Mouse (Mus musculus): ENCODE measurements around the gene Nkapd1. TPM values are rescaled to one million over a fixed set of nuclear protein-coding genes. Genes with fewer than 3 reads are reported as not detected.
"Not testable (repeated sequence)": the region's sequence is repeated elsewhere in the genome, so short reads cannot be mapped to it uniquely, and the experiment has no call there.

Gene Nkapd1
- 10 to 100 TPM; 16.5 to 21.5 TPM for total RNA-seq (2021)
- long read RNA-seq, experiment 1, transcript Nkapd1-203 (6 exons, 1,225 nt), result major isoform, 7 of 15 reads
- long read RNA-seq, experiment 1, partial matches to known transcripts, result 0 of 15 reads
- long read RNA-seq, experiment 1, other reads (novel, unspliced or antisense), result 5 of 15 reads
- long read RNA-seq, experiment 2, partial matches to known transcripts, result 1 of 10 reads
- long read RNA-seq, experiment 2, other reads (novel, unspliced or antisense), result 2 of 10 reads

DNA sequence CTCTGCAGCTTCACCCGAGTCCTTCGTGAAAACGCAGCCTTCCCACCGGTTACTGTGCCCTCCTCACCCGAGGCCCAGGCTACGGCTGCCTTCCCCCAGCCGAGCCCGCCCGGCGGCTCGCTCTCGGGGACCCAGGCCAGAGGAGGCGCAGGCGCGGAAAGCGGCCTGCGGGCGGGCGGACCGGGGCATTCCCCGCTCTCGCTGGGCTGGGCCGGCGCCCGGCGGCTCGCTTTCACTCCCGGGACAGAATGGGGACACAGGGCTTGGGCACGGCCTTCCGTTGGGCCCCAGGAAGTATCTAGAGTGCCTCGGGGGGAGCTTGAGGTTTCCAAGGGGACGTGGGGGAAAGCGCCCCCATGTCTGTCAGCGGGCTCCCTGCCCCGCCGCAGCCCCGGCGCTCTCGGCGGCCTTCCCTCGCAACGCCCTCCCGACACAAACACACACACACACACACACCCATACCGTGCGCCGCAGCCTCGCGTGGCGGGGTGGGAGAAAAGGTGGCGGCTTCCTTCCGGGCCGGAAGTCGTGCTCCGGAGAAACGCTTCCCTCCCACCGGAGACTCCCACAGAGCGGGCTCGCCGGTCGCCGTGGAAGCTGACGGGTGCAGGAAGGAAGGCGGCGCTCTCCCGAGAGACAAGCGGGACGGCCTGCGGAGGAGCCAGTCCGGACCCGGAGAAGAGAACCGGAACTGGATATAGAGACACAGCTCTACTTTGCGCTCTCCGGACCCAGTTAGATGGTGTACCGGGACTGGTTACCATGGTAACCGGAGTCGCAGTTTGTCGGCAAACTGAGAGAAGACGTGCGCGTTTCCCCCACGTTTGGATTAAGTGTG is at the start of gene Nkapd1, which contains the start of gene Pih1d2:
TSS of gene Nkapd1 (minus strand) at position 699 of the 838 bp plus-strand sequence.
TSS of gene Pih1d2 (plus strand) at position 556 of the 838 bp plus-strand sequence.
- peak; percentile 84 to 86 for DNase-seq (ENCODE audit: low spot score in 2 of 2)

DNA sequence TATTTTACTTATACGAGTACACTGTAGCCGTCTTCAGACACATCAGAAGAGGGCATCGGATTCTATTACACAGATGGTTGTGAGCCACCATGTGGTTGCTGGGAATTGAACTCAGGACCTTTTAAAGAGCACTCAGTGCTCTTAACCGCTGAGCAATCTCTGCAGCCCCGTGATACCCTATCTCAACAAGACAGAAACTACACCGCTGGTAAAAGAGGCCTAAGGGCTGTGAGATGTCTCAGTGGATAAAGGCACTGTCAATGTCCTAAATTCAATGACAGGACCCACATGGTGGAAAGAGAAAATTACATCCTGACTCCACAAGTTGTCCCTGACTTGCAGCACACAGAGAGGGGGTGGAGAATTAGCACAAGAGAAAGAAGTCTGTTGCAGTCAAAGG is 49.2 kb upstream of the Nkapd1 start:
- DNase-seq (ENCODE audit: low spot score in 2 of 2), result no peak

DNA sequence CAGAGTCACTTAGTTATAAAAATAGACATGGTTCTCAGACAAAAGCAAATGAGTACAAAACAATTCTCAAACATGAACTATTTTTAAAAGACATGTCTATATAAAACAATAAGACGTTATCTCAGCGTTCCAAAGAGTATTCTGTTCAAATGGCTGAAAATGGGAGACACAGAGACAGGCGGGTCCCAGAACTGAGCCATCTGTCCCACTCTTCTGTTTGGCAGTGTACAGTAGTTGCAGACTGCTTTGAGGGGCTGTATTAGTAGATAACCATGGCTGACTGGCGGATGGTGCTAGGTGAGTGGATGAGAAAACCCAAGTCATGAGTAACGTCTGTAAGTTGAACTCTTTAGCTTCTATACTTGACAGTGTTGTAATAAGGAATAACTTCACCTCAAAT is 47.6 kb upstream of the Nkapd1 start:
- DNase-seq (ENCODE audit: low spot score in 2 of 2), result no peak

DNA sequence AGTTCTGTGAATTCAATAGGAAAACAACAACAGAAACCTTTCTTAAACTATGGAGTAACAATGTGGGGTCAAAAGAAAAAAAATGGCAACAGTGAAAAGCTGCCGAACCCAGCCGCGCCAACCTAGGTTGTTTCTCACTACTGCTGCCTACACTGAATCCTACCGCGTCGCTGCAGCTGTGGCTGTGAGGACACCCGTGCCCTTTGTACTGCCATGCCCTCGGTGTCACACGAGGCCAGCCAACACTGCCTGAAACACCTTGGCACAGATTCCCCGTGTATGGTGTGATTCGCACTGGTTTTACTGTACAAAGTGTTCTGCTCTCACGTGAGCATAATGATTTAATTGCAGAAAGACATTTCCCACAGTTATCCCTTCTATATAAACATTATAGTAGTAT is 43.2 kb upstream of the Nkapd1 start:
- peak in 1 of 2 experiments; percentile 16 for DNase-seq (ENCODE audit: low spot score in 2 of 2)

DNA sequence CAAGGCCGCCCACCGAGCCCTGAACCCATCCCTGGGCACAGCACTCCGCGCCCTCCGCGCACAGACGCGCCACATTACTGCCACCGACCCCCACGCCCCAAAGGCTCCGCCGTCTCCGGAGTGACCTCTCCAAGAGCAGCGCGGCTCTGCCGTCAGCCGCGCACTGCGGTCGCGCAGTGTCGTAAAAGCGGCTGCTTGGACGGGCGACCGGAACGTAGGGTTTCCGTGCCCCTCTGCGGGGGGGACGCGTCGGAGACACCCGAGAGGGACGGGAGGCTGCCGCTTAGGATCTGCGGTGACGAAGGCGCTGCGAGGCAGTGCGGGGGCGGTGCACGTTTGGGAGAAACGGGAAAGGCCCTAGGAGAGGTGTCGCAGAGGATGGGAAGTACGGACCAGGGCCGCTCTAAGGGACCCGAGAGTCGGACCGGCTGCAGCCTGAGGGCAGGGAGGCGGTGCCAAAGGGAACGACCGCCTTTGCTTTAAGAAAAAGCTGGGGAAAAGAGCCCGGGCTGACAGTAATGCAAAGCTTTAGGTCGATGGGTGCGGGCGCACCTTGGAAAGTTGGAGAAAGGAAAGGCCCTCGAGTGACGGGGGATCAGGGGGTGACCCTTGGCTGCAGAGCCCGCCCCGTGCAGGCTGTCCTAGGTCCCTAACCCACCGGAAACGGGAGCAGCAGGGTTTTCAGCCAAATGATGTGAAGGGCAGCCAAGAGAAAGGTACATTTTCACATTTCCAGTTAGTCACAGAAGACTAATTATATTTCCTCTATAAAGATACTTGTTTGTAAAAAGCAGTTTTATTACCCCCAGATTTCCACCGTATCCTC is 42.3 kb upstream of the Nkapd1 start, which contains the start of gene Dlat:
TSS of gene Dlat (minus strand) at position 389 of the 826 bp plus-strand sequence.
- peak; percentile 84 to 91 for DNase-seq (ENCODE audit: low spot score in 2 of 2)

DNA sequence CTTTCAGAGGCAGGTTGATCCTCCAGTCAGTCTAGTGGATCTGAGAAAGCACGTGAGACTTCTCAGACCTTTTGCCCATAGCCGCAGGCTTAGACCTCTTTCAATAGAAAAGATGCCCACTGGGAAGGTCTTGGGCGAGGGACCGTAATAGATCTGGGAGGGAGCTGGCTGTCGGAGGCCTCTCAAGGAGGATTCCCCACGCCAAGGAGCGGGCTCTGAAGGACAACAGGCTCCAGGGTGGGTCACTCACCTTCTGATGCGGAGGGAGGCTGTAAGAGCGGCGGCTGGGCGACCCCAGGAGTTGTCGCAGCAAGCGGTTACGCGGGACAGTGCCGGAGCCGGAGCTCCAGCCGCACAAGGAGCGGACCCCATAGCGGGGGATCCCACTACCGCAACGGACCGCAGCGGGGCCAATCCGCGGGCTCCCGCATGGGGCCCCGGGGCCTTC is 41.7 kb upstream of the Nkapd1 start:
- peak in 1 of 2 experiments; percentile 9 for DNase-seq (ENCODE audit: low spot score in 2 of 2)

DNA sequence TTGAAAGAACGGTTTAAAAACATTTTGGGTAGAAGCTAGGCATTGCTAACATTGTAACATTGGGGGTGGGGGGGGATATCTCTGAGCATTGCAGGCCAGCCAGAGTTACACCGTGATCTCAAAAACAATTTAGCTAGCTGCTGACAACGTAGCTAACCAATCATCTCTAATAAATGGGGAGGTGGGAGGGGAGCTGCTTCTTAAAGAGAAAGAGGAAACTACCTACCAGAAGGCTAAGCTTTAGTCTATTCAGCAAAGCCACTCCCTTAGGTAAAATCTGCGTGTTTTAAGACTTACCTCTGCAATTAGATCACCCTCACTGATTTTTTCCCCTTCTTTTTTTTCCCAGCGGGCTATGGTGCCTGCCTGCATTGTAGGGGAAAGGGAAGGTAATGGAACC is 41.1 kb upstream of the Nkapd1 start:
- DNase-seq (ENCODE audit: low spot score in 2 of 2), result no peak

DNA sequence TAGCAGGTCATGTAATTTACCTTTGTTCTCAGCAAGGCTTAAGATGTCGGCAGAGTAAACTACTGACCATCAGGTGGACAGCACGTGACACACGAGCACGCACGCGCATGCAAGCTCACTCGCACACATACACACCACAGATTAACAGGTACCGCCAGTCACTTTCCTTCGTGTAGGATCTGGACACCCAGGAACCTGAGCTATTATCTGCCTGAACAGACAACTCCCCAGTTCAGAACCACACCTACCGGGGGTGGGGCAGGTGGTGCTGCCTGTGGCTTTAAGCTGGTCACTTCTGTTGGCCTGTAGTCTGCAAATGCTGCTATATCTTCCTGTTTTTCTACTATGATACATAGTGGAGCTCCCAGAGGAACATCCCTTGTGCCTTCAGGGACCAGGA is 33.2 kb upstream of the Nkapd1 start:
- DNase-seq (ENCODE audit: low spot score in 2 of 2), result no peak

DNA sequence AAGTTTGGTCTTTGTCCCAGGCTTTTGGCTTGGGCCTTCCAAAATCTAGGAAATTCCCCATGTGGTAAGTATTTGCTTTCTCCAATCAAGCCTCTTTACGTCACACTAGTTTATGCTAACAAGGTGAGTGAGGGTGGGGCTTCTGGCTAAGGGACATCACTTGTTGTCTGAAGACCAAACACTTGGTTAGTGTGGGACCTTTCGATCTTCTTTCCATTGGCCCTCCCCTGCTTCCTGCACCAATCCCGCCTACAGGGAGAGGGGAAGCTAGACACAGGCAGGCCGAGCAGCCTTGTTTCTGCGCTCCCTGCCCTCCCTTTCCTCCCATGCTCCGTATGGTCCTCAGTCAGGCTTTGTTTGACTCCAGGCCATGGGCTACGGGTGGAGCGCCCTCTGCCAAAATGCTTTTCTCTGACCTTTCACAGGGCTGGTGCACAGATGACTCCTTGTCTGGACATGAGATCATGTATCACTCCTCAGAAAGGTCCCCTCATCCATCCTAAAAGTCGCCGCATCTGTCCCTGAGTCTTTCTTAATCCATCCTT is 29.6 kb upstream of the Nkapd1 start:
- DNase-seq (ENCODE audit: low spot score in 2 of 2), result no peak

DNA sequence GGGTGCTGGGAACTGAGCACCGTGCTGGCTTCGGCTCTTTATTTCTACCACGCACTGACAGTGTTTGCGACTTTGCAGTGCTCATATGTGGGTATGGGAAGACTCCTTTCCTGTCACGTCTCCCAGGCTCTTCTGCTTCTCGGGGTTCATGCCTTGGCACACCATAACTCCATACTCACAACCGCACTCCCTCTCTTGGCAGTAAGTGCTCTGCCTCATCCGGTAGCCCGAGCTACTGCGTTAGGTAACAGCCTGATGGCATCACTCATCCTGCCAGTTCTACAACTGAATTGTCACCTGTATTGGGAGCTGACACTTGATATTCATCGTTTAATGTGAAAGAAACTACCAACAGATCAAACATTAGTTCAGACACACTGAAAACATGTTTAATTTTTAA is 17.0 kb upstream of the Nkapd1 start:
- no peak for DNase-seq (ENCODE audit: low spot score in 2 of 2)

DNA sequence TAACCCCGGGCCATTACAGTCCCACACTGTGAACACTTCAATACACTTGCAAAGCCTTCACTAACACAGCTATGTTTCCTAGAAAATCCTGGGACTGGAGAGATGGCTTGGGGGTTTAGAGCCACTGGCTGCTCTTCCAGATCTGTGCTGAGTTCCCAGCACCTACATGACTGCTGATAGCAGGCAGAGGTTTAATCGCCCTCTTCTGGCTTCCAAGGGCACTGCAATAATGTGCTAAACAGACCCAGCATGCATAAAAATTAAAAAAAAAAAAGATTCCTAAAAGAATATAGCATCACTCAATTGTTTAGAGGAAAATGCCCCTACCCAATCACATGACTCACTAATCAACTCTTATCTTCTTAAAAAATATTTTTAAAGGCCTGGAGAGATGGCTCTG is 15.8 kb upstream of the Nkapd1 start:
- DNase-seq (ENCODE audit: low spot score in 2 of 2), result no peak

DNA sequence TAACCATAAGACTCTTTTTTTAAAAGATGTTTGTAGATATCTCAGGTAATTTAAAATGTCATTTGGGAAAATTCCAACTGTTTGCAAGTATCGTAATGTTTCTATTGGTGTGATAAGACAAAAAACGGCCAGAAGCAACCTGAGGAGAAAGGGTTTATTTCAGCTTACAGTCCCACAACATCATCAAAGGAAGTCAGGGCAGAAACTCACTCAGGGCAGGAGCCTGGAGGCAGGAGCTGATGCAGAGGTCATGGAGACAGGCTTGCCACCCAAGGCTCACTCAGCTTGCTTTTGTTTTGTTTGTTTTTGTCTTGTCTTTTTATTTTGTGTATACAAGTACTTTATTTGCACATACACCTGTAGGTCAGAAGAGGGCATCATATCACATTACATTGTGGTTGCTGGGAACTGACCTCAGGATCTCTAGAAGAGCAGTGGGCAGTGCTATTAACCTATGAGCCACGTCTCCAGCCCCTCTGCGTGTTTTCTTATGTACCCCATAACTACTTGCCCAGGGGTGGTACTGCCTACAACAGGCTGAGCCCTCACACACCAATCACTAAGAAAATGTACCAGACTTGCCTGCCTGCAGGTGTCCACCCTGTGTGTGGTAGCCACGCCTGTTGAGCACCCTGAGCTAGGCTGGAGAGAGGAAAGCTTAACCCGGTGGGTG is 14.9 kb upstream of the Nkapd1 start:
- no peak for DNase-seq (ENCODE audit: low spot score in 2 of 2)

DNA sequence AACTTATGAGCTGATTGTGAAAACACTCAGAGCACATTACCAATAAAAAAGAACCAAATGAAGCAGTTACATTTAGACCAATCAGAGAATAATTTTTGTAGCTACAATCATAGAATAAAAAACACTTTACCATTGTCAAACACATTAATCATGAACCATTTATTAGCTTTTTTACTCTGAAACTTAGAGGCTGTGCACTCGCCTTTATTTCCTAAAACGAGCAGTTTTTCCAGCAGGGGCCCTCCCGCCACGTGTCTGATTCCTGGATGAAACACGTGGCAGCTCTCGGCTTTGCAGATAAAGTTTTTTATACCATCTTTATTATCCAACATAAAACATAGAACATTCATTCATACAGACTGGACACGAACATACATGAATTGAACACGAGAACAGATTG is 13.6 kb upstream of the Nkapd1 start:
- not testable (repeated sequence) for DNase-seq (ENCODE audit: low spot score in 2 of 2)

DNA sequence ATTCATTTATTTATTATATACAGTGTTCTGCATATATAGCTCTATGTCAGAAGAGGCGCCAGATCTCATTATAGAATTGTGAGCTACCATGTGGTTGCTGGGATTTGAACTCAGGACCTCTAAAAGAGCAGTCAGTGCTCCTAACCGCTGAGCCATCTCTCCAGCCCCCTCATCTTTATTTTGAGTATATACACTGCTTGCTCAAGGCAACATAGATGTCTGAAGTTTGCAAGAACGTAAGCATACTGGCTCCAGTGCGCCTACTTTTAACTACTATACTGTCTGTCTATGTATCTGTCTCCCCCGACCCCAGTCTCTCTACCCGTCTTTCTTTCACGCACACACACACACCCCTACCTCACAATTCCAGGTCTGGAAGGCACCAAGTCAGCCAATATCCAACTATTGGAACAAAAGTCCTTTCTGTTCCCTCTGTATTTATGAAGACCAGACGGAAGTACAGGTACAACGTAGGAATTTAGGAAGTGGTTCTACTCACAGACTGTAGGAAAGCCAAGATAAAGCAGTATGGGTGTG is 598 bp upstream of the Nkapd1 start:
- no peak for DNase-seq (ENCODE audit: low spot score in 2 of 2)

DNA sequence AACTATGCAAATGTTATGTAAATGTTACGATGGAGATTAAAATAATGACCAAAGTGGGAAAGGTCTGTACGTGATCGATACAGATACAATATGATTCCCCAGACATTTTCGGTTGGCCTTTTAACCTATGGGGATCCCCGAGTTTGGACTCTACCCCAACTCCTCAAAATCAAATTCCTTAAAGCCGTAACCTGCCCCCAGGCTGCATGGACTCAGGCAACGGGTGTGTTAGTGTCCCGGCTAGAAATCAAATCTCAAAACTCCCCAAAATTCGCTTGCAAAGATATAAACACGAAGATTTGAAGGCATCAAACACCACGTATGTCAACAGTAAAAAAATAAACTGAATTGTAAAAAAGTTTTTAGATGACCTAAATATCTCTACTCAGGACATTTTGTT is 1.1 kb downstream of the Nkapd1 start:
- DNase-seq (ENCODE audit: low spot score in 2 of 2), result no peak

DNA sequence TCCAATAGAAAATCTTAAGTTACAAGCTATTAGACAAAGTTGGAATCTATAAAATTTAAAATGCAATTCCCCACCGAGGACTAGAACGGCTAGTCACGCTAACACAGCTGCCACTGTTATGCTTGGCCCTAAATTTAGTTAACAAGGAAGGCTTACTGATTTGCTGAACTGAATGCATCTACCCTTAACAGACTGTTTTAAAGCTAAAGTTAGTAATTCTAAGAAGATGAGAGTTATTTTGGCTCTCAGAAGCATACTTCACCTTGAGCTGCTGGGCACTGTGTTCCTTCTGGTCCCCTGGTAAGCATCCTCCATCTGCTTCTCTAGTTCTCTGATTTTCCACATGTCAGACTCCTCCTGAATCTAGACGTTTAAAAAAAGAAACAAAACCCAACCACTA is 5.1 kb downstream of the Nkapd1 start:
- DNase-seq (ENCODE audit: low spot score in 2 of 2), result no peak

DNA sequence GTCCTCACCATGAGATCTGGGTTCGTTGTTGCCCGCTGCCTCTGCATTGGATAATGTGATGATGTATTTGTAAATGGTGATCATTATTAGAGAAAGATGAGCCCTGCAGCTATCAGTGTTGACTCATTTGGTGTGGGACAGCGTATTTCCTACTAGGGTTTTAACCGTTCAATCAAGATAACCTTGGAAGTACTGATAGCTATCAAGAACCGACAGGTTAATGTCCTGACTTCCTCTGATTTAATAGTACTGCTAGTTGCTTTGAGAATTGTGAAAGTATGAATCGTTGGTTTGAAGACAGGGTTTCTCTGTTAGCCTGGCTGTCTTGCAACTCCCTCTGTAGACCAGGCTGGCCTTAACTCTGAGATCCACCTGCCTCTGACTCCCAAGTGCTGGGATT is 12.9 kb downstream of the Nkapd1 start:
- no peak for DNase-seq (ENCODE audit: low spot score in 2 of 2)

DNA sequence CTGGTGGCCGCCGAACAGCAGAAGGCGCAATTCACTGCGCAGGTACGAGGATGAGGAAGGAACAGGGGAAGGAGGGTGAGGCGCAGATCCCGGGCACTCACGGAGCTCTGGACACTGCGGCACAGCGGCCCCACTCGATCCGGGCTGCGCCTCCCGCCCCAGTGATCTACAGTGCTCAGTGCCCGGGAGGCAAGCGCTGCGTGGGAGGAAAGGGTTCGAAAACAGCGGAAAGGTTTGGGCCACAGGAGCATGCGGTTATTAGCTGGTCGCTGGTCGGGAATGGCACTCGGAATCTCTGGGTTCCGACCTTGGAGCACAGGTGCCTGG is 13.3 kb downstream of the Nkapd1 start:
- DNase-seq (ENCODE audit: low spot score in 2 of 2), result no peak

DNA sequence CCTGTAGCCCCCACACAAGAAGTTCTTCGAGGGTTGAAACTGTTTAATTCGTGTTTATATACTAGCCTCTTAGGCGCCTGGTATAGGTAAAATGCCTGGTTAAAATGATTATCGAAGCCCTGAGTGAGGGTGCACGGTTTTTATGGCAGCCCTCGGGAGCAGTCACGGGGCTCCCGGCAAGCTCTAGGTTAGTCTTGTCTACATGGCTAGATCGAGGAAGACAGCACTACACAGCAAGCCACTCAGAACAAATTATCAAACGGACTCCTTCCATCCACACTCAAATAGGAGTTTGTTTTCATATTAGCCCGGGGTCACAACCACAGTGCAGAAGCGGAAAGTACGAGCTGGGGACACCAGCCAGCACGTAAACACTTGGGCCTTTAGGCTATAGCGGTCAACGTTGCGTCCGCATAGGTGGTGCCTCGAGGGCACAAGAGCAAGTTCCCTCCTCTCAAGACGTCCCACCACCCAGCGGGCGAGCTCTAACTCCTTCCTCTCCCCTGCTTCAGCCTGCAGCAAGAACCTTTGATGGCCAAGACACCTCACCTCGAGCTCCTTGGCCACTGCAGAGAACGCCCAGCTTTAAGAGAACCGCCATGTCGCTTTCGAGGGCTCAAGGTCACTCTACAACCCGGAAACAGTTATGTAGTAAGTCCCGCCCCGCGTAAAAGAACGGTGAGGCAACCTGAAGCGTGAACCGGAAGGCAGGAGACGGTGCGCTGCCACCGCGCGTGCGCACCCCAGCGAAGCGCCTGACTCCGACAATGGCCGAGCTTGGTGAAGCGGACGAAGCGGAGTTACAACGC is 13.9 kb downstream of the Nkapd1 start, which contains the start of the genes Sdhd and Timm8b:
TSS of gene Sdhd (minus strand) at position 624 of the 809 bp plus-strand sequence.
TSS of gene Timm8b (plus strand) at position 722 of the 809 bp plus-strand sequence.
- DNase-seq (ENCODE audit: low spot score in 2 of 2), result peak; percentile 90 to 94

Measured in left cerebral cortex, adult 18-20 months (tissue).